Mouse (Mus musculus) left cerebral cortex, postnatal 36 days (tissue): ENCODE measurements at regions not wholly inside any gene's neighbourhood (a gene's known extent, or its start where the extent isn't known, plus 50 kb on each side); places are given as distances from the start of the nearest gene placed in this dataset.

Experiments used
- DNase-seq, 2 experiments: peaks; one replicate each; pipeline ENCODE4 v3.0.0; 2021 to 2022; ENCODE audit warnings: low spot score in 2 of 2, mixed read lengths in 1 of 2
- intact Hi-C: fragments of 180-260 bp; cut with DNase I; formaldehyde crosslinking; loops from one replicate; pipeline ENCODE4 v1.15.1; 2025

GRCm38 (mm10) chr1:69382374-69382773 lies 274.5 kb upstream of the Erbb4 start:
- DNase-seq, result no peak
- intact Hi-C loops, result no loop called here

GRCm38 (mm10) chr1:69379741-69380140 lies 271.9 kb upstream of the Erbb4 start:
- intact Hi-C loops, result no loop called here

GRCm38 (mm10) chr1:69376923-69377706 lies 269.3 kb upstream of the Erbb4 start:
- intact Hi-C loops, result no loop called here
- DNase-seq, result no peak

More at GRCm38 (mm10) chr1:69379741-69380140, 271.9 kb upstream of the Erbb4 start:
- no peak for DNase-seq

- DNase-seq, result no peak
- intact Hi-C loops, result no loop called here
These were observed 267.4 kb upstream of the Erbb4 start for GRCm38 (mm10) chr1:69375246-69375645.

- intact Hi-C loops, result no loop called here
- DNase-seq, result no peak
These were observed 262.2 kb upstream of the Erbb4 start for GRCm38 (mm10) chr1:69370078-69370477.

- intact Hi-C loops, result no loop called here
- DNase-seq, result no peak
These were observed 259.7 kb upstream of the Erbb4 start for GRCm38 (mm10) chr1:69367531-69367930.

GRCm38 (mm10) chr1:69364069-69364468 lies 256.2 kb upstream of the Erbb4 start:
- intact Hi-C loops, result no loop called here

GRCm38 (mm10) chr1:69357548-69357947 lies 249.7 kb upstream of the Erbb4 start:
- no peak for DNase-seq
- intact Hi-C loops, result no loop called here

More at GRCm38 (mm10) chr1:69364069-69364468, 256.2 kb upstream of the Erbb4 start:
- DNase-seq, result no peak

GRCm38 (mm10) chr1:69350417-69350816 lies 242.6 kb upstream of the Erbb4 start:
- no peak for DNase-seq
- intact Hi-C loops, result no loop called here

GRCm38 (mm10) chr1:69349826-69350225 lies 242.0 kb upstream of the Erbb4 start:
- intact Hi-C loops, result no loop called here
- DNase-seq, result no peak

- intact Hi-C loops, result no loop called here
- DNase-seq, result no peak
These were observed 234.2 kb upstream of the Erbb4 start for GRCm38 (mm10) chr1:69342100-69342499.

- intact Hi-C loops, result no loop called here
- DNase-seq, result no peak
These were observed 232.6 kb upstream of the Erbb4 start for GRCm38 (mm10) chr1:69340481-69340880.

GRCm38 (mm10) chr1:69331418-69332254 lies 223.8 kb upstream of the Erbb4 start:
- DNase-seq, result no peak
- intact Hi-C loops, result loop anchor here (5.0 to 10.0 kb wide), 2 partner anchors 356 to 443 kb away; partner anchors contain the start of gene Ikzf2

GRCm38 (mm10) chr1:69329399-69329798 lies 221.5 kb upstream of the Erbb4 start:
- intact Hi-C loops, result no loop called here

GRCm38 (mm10) chr1:69326711-69327110 lies 218.9 kb upstream of the Erbb4 start:
- intact Hi-C loops, result no loop called here
- no peak for DNase-seq

More at GRCm38 (mm10) chr1:69329399-69329798, 221.5 kb upstream of the Erbb4 start:
- DNase-seq, result no peak

GRCm38 (mm10) chr1:69319526-69319925 lies 211.7 kb upstream of the Erbb4 start:
- intact Hi-C loops, result no loop called here
- no peak for DNase-seq

GRCm38 (mm10) chr1:69296816-69297215 lies 189.0 kb upstream of the Erbb4 start:
- intact Hi-C loops, result no loop called here
- DNase-seq, result no peak

GRCm38 (mm10) chr1:69291329-69291728 lies 183.5 kb upstream of the Erbb4 start:
- no peak for DNase-seq
- intact Hi-C loops, result no loop called here

GRCm38 (mm10) chr1:69286374-69286773 lies 178.5 kb upstream of the Erbb4 start:
- intact Hi-C loops, result no loop called here
- DNase-seq, result no peak

GRCm38 (mm10) chr1:69277428-69277827 lies 169.6 kb upstream of the Erbb4 start:
- intact Hi-C loops, result no loop called here
- DNase-seq, result no peak

GRCm38 (mm10) chr1:69247691-69248090 lies 139.8 kb upstream of the Erbb4 start:
- intact Hi-C loops, result no loop called here
- DNase-seq, result no peak
